Mouse (Mus musculus): Measurements from ENCODE around the gene Smcp. TPM values are rescaled to one million over a fixed set of nuclear protein-coding genes. Genes with fewer than 3 reads are reported as not detected.

Gene Smcp
- polyA plus RNA-seq (2017; shearing (Covaris generic)), result not detected

DNA sequence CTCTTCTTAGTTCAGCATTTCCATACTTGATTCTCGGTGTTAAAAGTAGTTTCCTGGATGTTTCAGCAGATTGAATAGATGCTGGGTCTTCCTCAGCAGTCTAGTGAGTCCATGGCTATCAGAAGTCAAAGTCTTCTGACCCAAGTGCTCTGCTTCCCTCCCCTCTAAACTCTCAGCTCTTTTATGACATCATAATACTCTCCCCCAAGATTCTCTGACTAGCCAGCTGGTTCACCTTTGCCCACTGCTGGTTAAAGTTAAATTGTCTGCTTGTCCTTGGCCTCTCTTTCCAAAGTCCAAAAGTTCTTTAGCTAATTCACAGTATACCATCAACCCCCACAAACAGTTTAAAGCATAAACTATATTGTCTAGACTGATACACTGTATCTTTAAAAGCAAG is at the start of gene Smcp:
Gene Smcp (minus strand): TSS at position 140 of the 400 bp plus-strand sequence.
- no peak for ATAC-seq

DNA sequence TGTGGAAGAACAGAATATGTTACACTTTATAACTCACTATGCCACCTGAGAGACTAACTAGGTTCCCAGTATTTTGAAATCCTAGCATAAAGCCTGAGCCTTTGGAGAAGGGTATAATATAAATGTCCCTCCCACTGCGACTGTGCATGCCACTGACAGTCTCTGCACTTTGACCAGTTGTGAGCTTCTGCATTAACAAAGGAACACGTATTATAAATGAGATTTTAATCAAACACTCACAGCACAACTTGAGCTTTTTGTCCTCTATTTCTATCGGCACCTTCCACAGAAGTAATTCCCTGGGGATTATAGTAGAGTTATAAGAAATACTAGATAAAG is 49.8 kb upstream of the Smcp start:
- ATAC-seq, result no peak

GRCm38 (mm10) chr3:92637745-92638652 is 49.2 kb upstream of the Smcp start:
- no peak for ATAC-seq

- no peak for ATAC-seq
Measured at GRCm38 (mm10) chr3:92621560-92621959, 32.8 kb upstream of the Smcp start, which contains the start of gene Lce6a. Lce6a (minus strand) TSS chr3:92621660.

GRCm38 (mm10) chr3:92609804-92610203 is 21.0 kb upstream of the Smcp start:
- no peak for ATAC-seq

DNA sequence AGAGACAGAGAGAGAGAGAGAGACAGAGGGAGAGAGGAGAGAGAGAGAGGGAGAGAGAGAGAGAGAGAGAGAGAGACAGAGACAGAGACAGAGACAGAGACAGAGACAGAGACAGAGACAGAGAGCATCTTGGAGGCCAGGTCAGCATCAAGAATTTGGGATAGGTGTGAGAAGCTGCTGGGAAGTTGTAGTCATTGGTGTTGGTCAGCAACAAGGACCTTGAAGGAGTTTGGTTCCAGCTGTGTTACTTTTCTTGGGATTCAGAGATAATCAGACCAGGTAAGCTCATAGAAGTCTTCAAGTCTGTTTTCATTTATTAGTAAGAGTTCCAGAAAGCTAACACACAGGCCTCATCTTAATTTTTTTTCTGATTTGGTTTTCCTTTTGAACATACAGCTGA is 18.6 kb upstream of the Smcp start, which contains the start of gene 2210017I01Rik:
Gene 2210017I01Rik (minus strand): TSS at position 101 of the 400 bp plus-strand sequence.
- no peak for ATAC-seq

DNA sequence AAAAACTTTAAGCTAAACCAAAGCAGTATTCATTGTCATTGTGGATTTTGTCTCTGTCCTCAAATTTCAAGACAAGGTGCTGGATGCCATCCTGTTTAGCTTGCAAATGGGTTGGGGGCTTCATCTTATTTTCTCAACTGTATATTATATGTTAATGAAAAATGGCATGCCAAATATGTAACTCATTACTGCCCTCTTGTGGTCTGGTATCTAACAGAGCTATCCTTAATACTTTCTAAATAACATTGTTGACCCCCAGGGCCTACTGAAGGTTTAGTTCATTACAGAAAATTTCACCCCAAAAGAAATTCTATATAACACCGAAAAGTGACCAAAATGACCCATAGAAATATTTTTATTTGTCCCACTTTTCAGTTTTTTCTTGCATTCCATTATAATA is 13.4 kb upstream of the Smcp start:
- ATAC-seq, result no peak

DNA sequence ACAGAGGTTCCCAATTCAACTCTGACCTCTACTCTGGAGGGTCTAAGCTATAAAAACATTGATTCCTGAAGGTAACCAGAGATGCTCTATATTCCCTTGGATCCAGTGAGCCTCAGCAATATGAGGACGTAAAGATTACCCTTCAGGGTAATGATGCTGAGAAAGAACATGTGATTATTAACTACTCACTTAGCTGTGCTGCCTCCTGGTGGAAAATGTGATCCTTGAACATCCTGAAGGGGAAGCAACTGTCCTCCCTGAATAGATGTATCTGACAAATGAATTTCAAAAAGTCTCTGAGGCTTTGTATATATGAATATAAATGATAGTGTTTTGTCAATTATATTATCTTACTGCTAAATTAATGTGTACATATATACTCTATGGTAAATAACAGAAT is 11.7 kb upstream of the Smcp start:
- no peak for ATAC-seq

DNA sequence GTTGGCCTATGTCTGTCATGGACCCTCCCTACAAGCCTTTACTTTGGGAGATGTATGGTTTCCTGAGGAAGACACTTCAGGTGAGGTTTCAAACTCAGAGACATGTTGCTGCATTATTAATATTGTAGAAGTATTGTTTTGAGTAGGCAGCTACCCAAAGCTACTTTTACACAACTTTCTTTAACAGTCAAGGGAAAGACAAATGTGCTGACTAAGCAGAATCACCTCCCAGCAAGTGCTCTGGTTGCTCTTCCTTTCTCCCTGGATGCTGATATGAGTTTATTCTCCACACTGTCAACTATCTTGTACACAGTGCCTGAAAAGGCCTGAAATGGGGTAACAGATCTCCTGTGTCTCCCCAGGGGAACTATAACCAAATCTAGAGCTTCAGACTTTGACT is 11.2 kb upstream of the Smcp start:
- ATAC-seq, result no peak

DNA sequence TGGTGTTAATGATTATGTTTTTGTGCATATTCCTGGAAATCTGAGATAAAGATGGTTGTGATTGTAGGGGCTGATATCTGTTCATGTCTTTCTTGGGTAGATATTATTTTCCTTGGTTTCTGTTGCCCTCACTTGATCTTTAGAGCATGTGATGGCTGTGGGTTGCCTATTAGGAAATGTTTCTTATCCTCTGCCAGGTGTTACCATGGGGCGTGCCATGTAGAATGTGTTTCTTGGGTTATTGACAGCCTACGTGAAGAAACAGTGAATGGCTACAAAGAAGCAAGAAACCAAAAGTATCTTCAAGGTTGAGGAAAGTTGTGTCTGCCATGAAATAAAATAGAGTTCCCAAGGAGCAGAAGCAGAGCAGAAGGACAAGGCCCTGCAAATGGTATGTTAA is 9.6 kb upstream of the Smcp start:
- ATAC-seq, result no peak

GRCm38 (mm10) chr3:92587190-92587589 is 1.6 kb downstream of the Smcp start:
- no peak for ATAC-seq

- no peak for ATAC-seq
Measured at GRCm38 (mm10) chr3:92585055-92585454, 3.7 kb downstream of the Smcp start.

DNA sequence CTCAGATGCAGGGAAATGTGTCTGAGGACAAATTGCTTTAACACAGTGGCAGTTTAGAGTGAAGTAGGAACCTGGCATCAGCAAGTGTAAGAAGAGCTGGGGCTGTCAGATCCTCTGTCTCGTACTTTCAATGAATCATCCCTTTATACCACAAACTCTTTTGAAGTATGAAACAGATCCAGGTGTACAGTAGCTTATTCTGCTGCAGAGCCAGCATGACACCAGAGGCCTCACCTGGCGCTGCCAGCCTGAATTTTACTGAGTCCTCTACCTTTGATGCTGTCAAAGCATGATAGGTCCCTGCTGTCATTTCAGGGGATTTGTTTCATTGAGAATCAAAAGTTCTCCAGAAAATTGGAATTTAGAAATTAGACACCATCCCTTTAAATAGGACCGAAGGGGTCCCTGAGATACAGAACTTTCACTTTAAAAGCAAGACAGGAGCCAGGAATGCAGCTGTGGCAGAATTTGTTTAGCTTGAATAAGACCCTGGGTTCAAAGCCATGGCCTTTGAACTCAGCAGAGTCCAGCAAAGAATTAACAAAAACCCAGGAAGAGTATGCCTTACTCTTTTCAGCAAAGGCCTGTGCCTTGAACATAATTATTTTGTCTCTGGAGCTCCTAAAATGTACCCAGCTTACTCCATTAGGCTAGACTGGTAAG is 5.5 kb downstream of the Smcp start:
- no peak for ATAC-seq

DNA sequence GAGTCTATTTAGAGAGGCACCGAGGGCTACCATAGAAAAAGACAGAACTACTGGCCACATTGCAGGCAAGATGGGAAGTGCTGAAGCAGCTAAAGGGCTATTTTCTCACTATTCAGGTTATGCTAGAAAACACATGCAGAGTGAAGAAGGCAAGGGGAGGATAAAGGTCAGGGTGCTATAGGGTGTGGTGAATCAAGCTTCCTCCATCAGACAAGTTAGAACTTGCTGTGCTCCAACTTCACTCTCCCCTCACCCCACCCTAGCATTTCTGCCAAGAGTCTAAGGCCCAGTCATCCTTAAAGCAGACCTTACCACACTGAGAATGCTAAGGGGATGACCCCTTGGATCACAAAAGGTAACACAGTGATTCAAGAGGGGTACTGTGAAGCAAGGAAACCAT is 9.3 kb downstream of the Smcp start:
- ATAC-seq, result no peak

DNA sequence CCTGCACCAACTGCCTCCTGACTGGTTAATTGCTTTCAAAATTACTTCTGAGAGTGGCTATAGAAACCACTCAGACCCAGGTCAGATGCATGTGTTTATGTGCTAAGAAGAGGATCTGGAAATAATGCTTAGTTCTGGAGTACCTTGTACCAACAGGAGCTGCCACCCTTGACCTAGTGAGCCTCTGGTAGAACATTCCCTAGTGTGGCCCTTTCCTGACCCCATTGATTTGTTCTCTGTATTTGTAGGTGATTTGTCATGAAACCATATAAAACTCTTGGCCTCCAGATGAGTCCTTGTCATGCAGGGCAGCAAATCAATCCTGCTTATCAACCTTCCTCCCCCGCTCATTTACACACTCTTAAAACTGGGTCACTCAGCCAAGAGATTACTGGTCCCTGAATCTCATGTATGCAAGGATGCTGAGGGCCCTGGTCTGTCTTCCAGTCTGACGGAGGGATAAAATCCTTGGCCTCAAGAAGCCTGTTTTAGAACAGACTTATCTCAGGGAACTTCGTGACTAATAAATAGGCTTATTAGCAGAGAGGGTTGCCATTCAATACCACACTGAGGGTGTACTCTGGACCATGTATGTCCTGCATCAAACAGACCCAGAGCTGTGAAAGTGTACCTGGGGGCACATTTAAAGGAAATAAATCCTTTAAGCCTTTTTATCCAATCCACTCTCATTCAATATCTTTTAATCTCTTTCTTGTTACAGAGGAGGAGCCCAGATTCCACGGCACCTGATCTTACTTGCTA is 10.0 kb downstream of the Smcp start:
- ATAC-seq, result no peak

DNA sequence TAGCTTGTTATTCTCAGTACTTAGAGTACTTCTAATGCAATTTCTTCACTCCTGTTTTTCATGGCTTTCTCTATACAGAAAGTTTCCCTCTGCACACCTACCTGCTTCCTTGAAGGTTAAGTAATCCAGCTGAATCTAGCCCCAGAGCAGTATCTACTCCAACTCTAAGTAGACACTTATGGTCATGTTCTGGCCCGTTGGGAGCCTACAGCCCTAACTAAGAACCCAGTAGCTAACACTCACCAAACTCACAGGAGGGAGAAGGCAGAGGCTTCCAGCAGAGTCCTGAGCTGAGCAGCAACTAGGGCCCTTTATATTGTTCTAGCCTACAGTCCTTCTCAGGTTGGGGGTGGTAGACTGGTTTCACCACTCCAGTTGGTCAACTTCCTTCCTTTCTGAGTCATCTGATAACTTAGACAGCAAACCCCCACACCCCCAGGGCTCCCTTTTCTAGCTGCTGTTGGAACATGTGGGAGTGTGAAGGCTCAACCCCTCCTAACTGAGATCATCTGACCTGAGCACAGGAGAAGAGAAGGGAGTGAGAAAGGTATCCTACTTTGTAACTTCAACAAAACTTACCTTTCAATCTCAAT is 15.3 kb downstream of the Smcp start, which contains the start of gene Ivl:
Gene Ivl (minus strand): TSS at position 287 of the 593 bp plus-strand sequence.
- ATAC-seq, result no peak

DNA sequence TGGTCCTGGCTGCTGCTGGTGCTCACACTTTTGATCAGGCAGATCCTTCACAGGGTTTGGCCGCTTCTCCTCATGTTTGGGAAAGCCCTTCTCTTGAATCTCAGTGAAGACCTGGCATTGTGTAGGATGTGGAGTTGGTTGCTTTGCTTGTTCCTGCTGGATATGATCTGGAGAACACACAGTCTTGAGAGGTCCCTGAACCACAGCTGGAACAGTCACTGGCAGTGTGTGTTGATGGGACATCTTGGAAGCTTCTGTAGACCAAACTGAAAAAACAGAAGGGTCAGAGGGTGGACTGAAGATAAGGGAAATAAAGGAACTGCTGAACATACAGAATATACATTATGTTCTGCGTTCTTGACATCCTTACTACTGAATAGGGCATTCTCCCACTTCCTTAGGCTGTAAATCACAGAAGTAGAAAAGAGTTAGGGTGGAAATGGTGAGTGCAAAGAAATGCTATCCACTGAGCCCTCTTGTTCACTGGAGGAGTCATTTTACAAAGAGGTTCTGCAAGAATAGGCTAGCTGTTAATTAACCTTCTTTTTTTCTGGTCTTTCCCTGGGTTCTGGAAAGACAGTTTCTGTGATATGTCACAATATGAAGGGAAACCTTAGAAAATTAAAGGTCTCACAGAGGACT is 16.2 kb downstream of the Smcp start:
- no peak for ATAC-seq

DNA sequence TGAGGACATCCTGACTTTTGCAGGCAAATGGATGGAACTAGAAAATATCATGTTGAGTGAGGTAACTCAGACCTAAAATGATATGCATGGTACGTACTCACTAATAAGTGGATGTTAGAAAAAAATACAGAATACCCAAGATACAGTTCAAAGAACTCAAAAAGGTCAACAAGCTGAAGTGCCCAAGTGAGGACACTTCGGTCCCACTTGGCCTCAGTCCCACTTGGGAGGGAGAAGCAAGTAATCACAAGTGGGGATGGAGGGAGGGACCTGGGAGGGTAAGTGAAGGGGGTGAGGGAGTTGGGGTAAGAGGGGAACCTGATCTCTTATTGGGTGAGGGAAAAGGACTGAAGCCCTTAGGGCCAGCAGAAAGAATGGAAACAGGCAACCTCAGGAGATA is 20.0 kb downstream of the Smcp start:
- ATAC-seq, result no peak

- no peak for ATAC-seq
Measured at GRCm38 (mm10) chr3:92565418-92565817, 23.4 kb downstream of the Smcp start.

GRCm38 (mm10) chr3:92534411-92534810 is 54.4 kb downstream of the Smcp start, which contains the start of gene 2310046K23Rik:
2310046K23Rik (minus strand) TSS chr3:92534511.
- no peak for ATAC-seq

Measured in CD4-positive, CD25-positive, alpha-beta regulatory T cell, adult 4 months (primary cell).